Mouse (Mus musculus) common myeloid progenitor, adult 5-6 weeks (primary cell): ENCODE data around the gene Map2k5. TPM values are rescaled to one million over a fixed set of nuclear protein-coding genes. Genes with fewer than 3 reads are reported as not detected.

Experiments used
- ATAC-seq: replicated peaks from 2 replicates; pipeline ENCODE4 v1.8.0; 2016; ENCODE audit warnings: low read depth, mild to moderate bottlenecking, moderate TSS enrichment, inconsistent platforms; ENCODE audit not compliant: poor library complexity, severe bottlenecking
- total RNA-seq: library from RNA; stranded (forward); fragments of 200-1000, 187-1606 nt; gene quantifications from 2 replicates; pipeline ENCODE4 v1.2.3, GENCODE M21; 2017

The Map2k5 gene
- total RNA-seq, 1 experiment from 2014 or later: 20.7 TPM

GRCm38 (mm10) chr9:63346029-63346428 lies 31.7 kb downstream of the Map2k5 start:
- ATAC-seq: no peak

- no peak for ATAC-seq
Observed at GRCm38 (mm10) chr9:63341761-63342160, 35.9 kb downstream of the Map2k5 start.

GRCm38 (mm10) chr9:63339256-63339655 lies 38.4 kb downstream of the Map2k5 start:
- ATAC-seq: no peak

DNA sequence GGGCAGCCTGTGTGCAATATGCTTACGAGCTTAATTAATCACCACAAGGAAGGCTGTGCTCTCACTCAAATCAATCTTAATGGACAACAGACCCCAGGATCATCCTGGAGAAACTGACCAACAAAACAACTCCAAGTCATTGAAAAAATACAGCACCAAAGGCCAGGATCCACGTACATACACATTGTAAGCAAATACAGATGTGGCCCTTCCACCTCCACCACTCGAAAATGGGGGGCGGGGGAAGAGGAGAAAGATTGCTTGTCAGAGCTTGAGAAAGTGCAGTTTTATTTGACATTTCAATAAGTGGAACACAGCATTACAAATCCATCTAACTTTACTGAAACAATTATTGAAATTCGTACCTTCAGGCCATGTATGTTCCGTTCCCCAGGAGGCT lies 39.0 kb downstream of the Map2k5 start:
- no peak for ATAC-seq

GRCm38 (mm10) chr9:63335816-63336215 lies 41.9 kb downstream of the Map2k5 start:
- no peak for ATAC-seq

GRCm38 (mm10) chr9:63333074-63333473 lies 44.6 kb downstream of the Map2k5 start:
- ATAC-seq: 0 out of 2 replicates have a peak, but pooled peaks have one; percentile 18

DNA sequence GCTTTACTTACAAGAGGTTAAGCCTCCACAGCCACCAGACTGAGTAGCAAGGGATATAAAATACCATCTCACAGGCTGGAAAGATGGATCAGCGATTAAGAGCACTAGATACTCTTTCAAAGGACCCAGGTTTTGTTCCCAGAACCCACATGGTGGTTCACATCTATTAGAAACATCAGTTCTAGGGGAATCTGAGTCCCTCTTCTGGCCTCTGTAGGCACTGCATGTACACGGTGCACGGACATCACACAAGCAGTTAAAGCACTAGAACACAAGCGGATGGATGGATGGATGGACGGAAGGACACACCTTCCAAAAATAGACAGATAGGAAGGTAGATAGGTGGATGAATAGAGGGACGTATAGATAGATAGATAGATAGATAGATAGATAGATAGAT lies 46.5 kb downstream of the Map2k5 start:
- no peak for ATAC-seq

GRCm38 (mm10) chr9:63328958-63329685 lies 48.6 kb downstream of the Map2k5 start:
- no peak for ATAC-seq

- ATAC-seq: no peak
Observed at GRCm38 (mm10) chr9:63315231-63315630, 62.5 kb downstream of the Map2k5 start.

GRCm38 (mm10) chr9:63314126-63314525 lies 63.6 kb downstream of the Map2k5 start:
- ATAC-seq: no peak

DNA sequence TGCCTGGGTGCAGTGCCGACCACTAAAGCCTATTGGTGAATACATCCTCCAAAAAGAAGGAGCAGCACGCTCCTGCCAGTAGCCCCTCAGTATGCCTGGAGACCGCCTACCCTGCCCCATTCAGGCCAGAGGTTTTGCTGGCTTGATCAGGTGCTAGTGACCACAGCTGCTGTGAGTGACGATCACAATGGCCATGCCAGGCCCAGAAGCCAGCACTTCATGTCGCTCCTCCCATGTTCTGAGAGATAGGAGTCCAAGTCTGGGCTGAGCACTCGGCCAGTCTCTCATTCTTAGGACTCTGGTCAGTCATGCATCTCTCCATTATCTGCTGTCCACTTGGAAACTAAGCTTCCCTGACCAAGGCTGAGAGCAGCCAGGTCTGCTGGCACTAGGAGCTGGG lies 67.7 kb downstream of the Map2k5 start:
- no peak for ATAC-seq

DNA sequence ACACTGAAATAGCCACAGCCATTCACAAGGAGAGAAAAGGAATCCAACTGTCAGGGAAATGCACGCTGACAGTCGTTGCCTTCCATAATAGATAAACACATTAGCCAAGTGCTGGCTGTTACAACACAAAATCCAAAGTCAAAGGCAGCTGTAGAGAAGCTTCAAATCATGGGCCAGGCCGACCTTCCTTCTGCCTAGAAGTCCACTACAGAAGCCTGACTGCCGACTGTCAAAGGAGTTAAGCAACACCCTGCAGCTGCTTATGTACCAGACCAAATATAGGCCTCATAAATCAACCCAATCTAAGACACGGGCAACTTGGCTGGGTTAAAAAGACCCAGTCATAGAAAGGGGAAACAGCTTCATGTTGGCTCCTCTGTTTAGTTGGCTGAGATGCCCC lies 68.7 kb downstream of the Map2k5 start:
- peak; percentile 91 for ATAC-seq

DNA sequence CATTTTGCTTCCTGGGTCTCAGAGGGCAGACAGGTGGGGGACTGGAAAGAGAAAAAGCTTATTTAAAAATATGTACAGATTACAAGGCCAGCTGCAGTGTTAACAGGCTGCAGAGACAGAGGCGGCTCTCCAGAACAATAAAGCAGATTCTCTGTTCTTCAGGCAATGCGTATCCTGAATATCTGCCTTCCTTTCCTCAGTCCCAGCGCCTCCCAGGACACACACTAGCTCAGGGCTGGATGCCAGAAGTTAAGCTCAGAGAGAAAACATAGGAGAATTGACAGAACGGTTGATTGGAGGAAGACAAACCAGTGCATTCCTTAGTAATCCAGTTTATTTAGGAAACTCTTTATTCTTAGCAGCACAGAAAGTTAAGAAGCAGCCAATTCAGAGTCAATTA lies 69.3 kb downstream of the Map2k5 start:
- ATAC-seq: no peak

DNA sequence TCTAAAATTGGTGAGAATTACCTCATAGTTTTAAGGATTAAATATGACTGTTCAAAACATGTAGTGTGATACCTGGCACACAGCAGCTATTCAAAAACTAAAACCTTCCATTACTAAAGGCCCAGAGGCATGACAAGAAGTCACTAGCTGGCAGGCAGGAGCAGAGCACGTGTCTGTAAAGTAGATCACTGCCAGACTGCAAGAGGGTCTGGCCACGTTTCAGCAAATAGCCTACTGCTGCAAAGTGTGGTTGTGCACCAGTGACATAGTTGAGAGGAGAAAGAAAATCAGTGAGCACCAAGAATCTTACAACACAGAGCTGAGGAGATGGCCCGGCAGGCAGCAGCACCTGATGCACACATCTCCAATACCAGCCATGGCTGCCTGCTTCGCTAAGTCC lies 75.2 kb downstream of the Map2k5 start:
- no peak for ATAC-seq

GRCm38 (mm10) chr9:63298656-63299055 lies 79.0 kb downstream of the Map2k5 start:
- no peak for ATAC-seq

DNA sequence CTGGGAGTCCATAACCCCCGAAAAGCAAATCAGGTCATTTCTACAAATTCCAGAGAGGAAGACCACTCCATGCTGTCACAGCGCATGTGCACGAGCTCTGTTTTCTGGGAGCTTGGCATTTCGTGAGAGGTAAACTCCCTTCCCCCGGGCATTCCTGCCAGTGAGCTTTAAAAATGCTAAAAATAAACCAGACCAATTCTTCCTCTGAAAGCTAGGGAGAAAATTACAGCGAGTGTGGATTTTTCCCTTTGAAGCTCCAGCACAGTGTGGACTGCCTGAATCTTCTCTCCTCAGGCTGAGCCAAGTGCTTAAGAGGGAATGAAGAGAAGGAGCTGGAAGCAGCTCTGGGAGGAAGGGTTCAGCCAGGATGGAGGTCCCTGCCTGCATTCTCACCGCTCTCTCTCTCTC lies 82.1 kb downstream of the Map2k5 start:
- ATAC-seq: no peak

DNA sequence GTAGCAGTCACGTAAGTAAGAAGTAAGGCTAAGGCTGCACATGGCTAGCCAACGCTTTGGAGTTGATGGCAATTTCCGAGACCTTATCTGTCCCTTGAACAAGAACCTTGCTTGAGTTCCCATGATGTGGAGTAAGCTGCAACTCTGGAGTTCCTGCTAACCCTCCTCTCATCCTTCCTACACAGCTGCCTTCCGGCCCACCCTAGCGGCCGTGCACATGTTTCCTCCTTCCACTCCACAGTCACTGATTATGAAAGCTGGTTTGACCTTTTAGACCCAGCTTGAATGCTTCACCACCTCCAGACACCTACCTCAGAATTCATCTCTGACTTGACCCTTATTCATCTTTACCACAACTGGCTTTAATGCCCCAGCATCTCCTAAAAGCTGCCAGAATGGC lies 82.9 kb downstream of the Map2k5 start:
- peak; percentile 56; the same call in 1 of the 2 replicates for ATAC-seq

GRCm38 (mm10) chr9:63293781-63294480 lies 83.8 kb downstream of the Map2k5 start:
- no peak for ATAC-seq

- ATAC-seq: no peak
Observed at GRCm38 (mm10) chr9:63288676-63289075, 89.0 kb downstream of the Map2k5 start.

DNA sequence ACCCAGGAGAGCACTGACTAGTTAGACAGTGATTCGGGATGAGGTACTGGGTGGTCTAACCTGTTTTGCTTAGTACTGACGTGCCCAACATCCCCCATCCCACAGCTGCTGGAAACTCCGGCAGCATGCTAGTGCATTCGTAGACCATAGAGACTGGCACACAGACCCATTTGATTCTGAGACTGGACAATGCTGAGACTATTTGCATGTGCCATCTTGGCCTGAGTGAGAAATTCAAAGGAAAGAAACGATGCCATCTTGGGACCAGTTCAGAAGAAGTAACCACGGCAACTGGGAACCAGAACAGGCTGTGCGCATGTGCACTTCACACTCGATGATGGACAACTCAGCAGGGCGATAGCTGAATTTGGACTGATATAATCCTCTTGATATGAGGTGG lies 93.3 kb downstream of the Map2k5 start:
- no peak for ATAC-seq

DNA sequence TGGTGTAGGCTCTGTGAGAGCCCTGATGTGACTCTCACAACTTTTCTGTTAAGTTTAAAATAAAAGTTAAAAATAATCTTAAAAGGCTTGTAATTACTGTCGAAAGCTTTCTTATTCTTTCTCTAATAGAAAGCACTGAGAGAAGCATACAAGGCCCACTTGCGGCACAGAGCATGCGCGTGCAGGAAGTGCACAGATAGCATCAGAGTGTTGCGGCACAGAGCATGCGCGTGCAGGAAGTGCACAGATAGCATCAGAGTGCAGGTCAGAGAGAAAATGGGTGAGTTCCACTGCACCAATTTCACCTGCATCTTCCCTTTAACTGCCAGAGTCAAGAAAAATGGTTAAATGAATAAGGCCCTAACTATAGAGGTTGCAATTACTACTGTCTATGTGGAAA lies 95.7 kb downstream of the Map2k5 start:
- no peak for ATAC-seq

DNA sequence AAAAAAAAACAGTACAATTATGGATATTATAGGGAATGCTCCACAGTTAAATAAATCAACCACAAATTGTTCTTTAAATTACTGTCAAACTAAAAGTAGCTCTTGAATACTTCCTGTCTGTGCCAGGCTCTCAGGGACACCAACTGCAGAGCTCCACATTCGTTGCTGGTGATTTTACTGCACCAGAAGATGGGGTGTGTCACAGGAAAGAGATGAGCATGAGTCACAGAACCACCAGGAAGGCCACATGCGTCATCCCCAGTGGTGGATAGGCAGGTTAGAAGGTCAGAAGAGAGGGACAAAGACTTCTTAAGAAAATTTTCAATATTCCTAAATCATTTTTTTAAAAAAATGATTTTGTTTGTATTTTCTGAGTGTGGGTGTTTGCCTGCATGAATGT lies 96.6 kb downstream of the Map2k5 start:
- ATAC-seq: no peak
